Mouse (Mus musculus) activated CD4-positive, CD25-positive, alpha-beta regulatory T cell, adult 4 months (primary cell): ENCODE data around the gene Atp8b4. TPM values are rescaled to one million over a fixed set of nuclear protein-coding genes. Genes with fewer than 3 reads are reported as not detected.

Experiments used
- ATAC-seq: one replicate; pipeline ENCODE4 v1.8.0; 2017
- polyA plus RNA-seq, 2 experiments: library from polyadenylated mRNA; unstranded; fragments of 100-300 nt; shearing (Covaris generic); gene quantifications; one replicate each; pipeline ENCODE4 v1.2.1; 2017

Gene Atp8b4
- polyA plus RNA-seq, 2 experiments from 2014 or later = 1.4 to 2.8 TPM

GRCm38 (mm10) chr2:126360688-126361087 is 139.8 kb downstream of the Atp8b4 start:
- ATAC-seq = no peak

- no peak for ATAC-seq
Measured at GRCm38 (mm10) chr2:126359965-126360364, 140.5 kb downstream of the Atp8b4 start.

GRCm38 (mm10) chr2:126359278-126359677 is 141.2 kb downstream of the Atp8b4 start:
- ATAC-seq = no peak

GRCm38 (mm10) chr2:126358741-126359140 is 141.7 kb downstream of the Atp8b4 start:
- no peak for ATAC-seq

GRCm38 (mm10) chr2:126355259-126355658 is 145.2 kb downstream of the Atp8b4 start:
- ATAC-seq = no peak

- ATAC-seq = no peak
Measured at GRCm38 (mm10) chr2:126351811-126352210, 148.7 kb downstream of the Atp8b4 start.

GRCm38 (mm10) chr2:126343026-126343593 is 157.4 kb downstream of the Atp8b4 start:
- no peak for ATAC-seq

- ATAC-seq = no peak
Measured at GRCm38 (mm10) chr2:126341521-126341920, 159.0 kb downstream of the Atp8b4 start.

- ATAC-seq = no peak
Measured at GRCm38 (mm10) chr2:126340201-126340600, 160.3 kb downstream of the Atp8b4 start.

- no peak for ATAC-seq
Measured at GRCm38 (mm10) chr2:126339516-126339915, 161.0 kb downstream of the Atp8b4 start.

- no peak for ATAC-seq
Measured at GRCm38 (mm10) chr2:126337143-126337542, 163.3 kb downstream of the Atp8b4 start.

- no peak for ATAC-seq
Measured at GRCm38 (mm10) chr2:126331794-126332193, 168.7 kb downstream of the Atp8b4 start.

GRCm38 (mm10) chr2:126323206-126323605 is 177.3 kb downstream of the Atp8b4 start:
- no peak for ATAC-seq

- ATAC-seq = no peak
Measured at GRCm38 (mm10) chr2:126322631-126323031, 177.8 kb downstream of the Atp8b4 start.

GRCm38 (mm10) chr2:126318071-126318470 is 182.4 kb downstream of the Atp8b4 start:
- ATAC-seq = no peak

- no peak for ATAC-seq
Measured at GRCm38 (mm10) chr2:126316942-126317341, 183.5 kb downstream of the Atp8b4 start.

GRCm38 (mm10) chr2:126316346-126316745 is 184.1 kb downstream of the Atp8b4 start:
- no peak for ATAC-seq

GRCm38 (mm10) chr2:126311056-126311455 is 189.4 kb downstream of the Atp8b4 start:
- ATAC-seq = no peak

GRCm38 (mm10) chr2:126309994-126310393 is 190.5 kb downstream of the Atp8b4 start:
- peak; percentile 89 for ATAC-seq

GRCm38 (mm10) chr2:126304621-126305020 is 195.9 kb downstream of the Atp8b4 start:
- no peak for ATAC-seq

GRCm38 (mm10) chr2:126303226-126303625 is 197.2 kb downstream of the Atp8b4 start:
- ATAC-seq = no peak

- ATAC-seq = no peak
Measured at GRCm38 (mm10) chr2:126302381-126302780, 198.1 kb downstream of the Atp8b4 start.

- no peak for ATAC-seq
Measured at GRCm38 (mm10) chr2:126290702-126291101, 209.8 kb downstream of the Atp8b4 start.

GRCm38 (mm10) chr2:126287942-126288341 is 212.5 kb downstream of the Atp8b4 start:
- no peak for ATAC-seq

- ATAC-seq = no peak
Measured at GRCm38 (mm10) chr2:126286420-126286819, 214.1 kb downstream of the Atp8b4 start.
